Mouse (Mus musculus) G1E (cell line): ENCODE measurements around the gene Cdkl5.
"Not testable (repeated sequence)": the region's sequence is repeated elsewhere in the genome, so short reads cannot be mapped to it uniquely, and the experiment has no call there.

ENCODE experiments used
- CTCF ChIP-seq: IDR thresholded peaks from 2 replicates; pipeline ENCODE4 v1.5.1; 2012; ENCODE audit warnings: low read depth, low read length, inconsistent platforms, mixed read lengths
- GATA1 ChIP-seq: IDR thresholded peaks from 2 replicates; pipeline ENCODE4 v1.6.1; 2012; ENCODE audit warnings: borderline replicate concordance, low read length, inconsistent platforms, mixed read lengths
- GATA2 ChIP-seq: IDR thresholded peaks from 2 replicates; pipeline ENCODE4 v1.6.1; 2012; ENCODE audit warnings: low read depth, low read length, inconsistent platforms, borderline replicate concordance
- POLR2AphosphoS5 ChIP-seq: IDR thresholded peaks from 2 replicates; pipeline ENCODE4 v1.6.1; 2012; ENCODE audit warnings: low read depth, low read length, inconsistent platforms; ENCODE audit not compliant: insufficient replicate concordance
- TAL1 ChIP-seq: conservative IDR thresholded peaks from 2 replicates; pipeline ENCODE4 v1.6.1; 2012; ENCODE audit warnings: low read depth, low read length, inconsistent platforms, mixed read lengths

GRCm38 (mm10) chrX:160769622-160770021 is 224.9 kb downstream of the Cdkl5 start:
- not testable (repeated sequence) for TF ChIP-seq CTCF, GATA2, POLR2AphosphoS5, GATA1, TAL1
